Mouse (Mus musculus) cerebral cortex, adult 2 months (tissue): ENCODE results near the gene Lrig3.

Source experiments
- WGBS: fragments of 180-500 bp; shearing (Covaris S2); methylation state at CpG from one replicate; pipeline ENCODE4 v1.1.7; 2018; 5-methylcytosine and 5-hydroxymethylcytosine counted together

Gene Lrig3

DNA sequence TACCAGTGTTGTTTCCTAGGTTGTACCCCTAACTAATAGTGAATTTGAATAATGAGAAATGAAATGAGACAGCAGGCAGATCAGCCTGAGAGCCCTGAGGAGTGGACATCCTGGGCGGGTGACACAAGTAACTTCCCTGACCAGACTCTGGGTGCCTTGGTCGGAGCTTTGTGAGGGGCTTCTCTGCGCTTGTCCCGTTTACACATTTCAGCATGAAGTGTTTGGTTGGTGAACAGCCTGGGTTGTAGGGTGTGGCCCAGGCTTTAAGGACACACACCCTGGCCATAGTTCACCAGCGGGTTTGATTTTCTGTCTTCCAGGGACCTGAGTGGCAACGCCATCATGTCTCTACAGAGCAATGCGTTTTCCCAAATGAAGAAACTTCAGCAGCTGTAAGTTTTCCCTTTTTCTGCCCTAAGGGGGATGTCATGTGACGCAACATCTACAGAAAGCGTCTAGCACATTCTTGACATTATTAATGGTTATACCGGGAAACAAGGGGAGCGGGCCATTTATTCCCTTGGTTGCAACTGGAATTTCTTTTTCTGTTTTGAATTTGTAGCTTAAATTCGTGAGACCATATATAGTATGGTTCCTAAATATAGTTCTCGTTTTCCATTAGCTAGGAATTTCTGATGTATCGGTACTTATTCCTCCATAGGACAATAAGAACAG is 36.2 kb downstream of the Lrig3 start:
- WGBS, result 80% methylated on average over 14 of the region's 14 CpGs

GRCm38 (mm10) chr10:126002818-126003506 is 37.0 kb downstream of the Lrig3 start:
- 56% methylated on average over 18 of the region's 18 CpGs for WGBS

DNA sequence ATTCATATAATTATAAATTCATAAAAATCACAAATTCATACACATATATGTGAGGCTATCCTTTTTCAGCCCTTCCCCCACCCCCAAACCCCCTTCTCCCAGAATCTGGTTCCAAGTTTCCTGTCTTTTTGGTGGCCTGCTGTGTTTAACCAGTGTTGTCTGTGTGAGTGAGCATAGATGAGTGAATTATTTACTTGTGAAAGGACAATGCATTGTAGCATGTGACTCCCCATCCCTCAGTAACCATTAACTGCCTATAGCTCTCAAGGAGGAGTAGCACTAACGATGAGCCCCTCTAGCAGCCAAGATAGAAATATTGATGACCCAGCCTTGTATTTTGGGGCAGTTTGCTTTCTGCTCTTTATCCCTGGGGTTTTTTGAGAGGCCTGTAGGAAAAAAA is 37.9 kb downstream of the Lrig3 start:
- 77% methylated on average over 1 of the region's 1 CpGs for WGBS

DNA sequence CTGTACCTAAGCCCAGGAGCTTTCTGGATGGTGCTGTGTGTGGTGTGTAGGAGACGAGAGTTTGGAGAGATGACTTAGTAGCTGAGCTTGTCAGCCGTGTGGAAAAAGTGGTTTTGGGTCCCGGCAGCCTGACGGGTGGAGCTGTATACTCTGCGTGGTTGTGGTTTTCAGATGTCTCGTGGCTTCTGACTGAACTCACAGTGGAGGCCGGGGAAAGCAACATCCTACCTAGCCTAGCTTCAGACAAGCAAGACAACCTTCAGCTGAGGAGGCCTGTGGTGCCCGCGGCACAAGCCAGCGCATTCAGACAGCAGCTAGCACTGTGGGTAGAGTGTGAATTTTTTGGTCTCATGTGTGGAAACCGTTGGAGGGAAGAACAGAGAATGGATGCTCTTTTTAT is 47.7 kb downstream of the Lrig3 start:
- WGBS, result 51% methylated on average over 11 of the region's 11 CpGs

DNA sequence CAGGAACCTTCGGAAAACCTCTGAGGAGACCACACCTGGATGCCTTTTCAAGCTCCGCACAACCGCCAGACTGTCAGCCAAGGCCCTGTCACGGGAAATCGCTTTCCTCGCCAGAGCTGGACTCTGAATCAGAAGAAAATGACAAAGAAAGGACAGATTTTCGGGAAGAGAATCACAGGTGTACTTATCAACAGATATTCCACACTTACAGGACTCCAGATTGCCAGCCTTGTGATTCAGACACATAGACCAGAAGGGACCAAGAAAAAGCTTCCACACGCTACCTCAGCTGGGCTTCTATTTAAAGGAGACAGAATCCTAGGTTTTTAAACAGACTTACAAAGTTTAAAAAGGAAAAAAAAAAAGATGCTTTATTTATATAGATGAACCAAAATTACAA is 48.7 kb downstream of the Lrig3 start:
- 74% methylated on average over 8 of the region's 8 CpGs for WGBS

GRCm38 (mm10) chr10:126015644-126016043 is 49.7 kb downstream of the Lrig3 start:
- WGBS, result 84% methylated on average over 6 of the region's 6 CpGs

- 91% methylated on average over 15 of the region's 15 CpGs for WGBS
Observed at GRCm38 (mm10) chr10:126019350-126019991, 53.5 kb downstream of the Lrig3 start.

- 36% methylated on average over 8 of the region's 8 CpGs for WGBS
Observed at GRCm38 (mm10) chr10:126028574-126029440, 62.8 kb downstream of the Lrig3 start.

DNA sequence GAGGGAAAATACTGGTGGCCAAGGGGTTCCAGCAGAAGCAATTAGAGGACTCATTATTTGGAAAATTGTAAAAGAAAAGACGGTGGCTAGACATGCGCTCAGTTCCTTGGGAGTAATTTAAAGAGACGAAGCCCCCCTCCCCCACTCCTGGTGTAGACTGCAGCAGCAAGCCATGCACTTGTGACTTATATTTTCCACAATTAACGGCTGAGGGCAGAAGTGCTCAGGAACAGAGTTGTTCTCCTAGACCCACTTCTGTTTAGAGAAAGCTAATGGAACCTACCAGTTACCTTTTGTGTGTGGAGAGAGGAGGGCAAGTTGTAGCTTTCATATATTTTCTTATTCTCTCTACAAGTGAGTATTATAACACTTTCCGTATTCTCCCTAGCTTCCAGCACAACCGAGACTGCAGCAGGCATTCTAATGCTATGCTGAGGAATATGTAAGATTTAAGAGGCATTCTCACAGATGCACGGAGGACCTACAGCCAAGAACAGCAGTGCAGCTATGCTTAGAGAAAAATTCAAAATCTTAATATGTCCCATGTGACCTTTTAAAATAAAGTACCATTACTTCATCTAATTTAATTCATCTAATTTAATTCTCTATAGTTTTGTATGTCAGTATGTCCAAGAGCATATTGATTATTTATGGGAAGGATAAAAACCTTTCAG is 63.6 kb downstream of the Lrig3 start:
- WGBS, result 61% methylated on average over 7 of the region's 7 CpGs

- 60% methylated on average over 3 of the region's 3 CpGs for WGBS
Observed at GRCm38 (mm10) chr10:126056881-126057280, 90.9 kb downstream of the Lrig3 start.

- WGBS, result 86% methylated on average over 4 of the region's 4 CpGs
Observed at GRCm38 (mm10) chr10:126062812-126063211, 96.8 kb downstream of the Lrig3 start.
